Mouse (Mus musculus) kidney, embryonic 16.5 days (tissue): ENCODE data around the gene Bmpr2. TPM values are rescaled to one million over a fixed set of nuclear protein-coding genes. Genes with fewer than 3 reads are reported as not detected.

Source experiments
- ATAC-seq: fragments of 200-750 bp; cut with Nextera tagmentation; 2 replicates; pipeline ENCODE4 v1.8.0; 2017; ENCODE audit warnings: moderate TSS enrichment; ENCODE audit not compliant: low FRiP score, low TSS enrichment
- H3K27ac ChIP-seq: fragments of 300-500 bp; sonication (generic); 2 replicates; pipeline ENCODE4 v1.5.1; 2014; ENCODE audit warnings: low read length
- H3K27me3 ChIP-seq: fragments of 300-500 bp; sonication (generic); 2 replicates; pipeline ENCODE4 v1.6.1; 2014; ENCODE audit warnings: low read length, control low read depth, mixed read lengths; ENCODE audit not compliant: insufficient read depth
- H3K36me3 ChIP-seq: fragments of 300-500 bp; sonication (generic); 2 replicates; pipeline ENCODE4 v1.6.1; 2014; ENCODE audit warnings: low read length, control low read depth, mixed read lengths; ENCODE audit not compliant: insufficient read depth
- H3K4me1 ChIP-seq: fragments of 300-500 bp; sonication (generic); 2 replicates; pipeline ENCODE4 v1.6.1; 2014; ENCODE audit warnings: low read length, control low read depth, mixed read lengths; ENCODE audit not compliant: insufficient read depth
- H3K4me2 ChIP-seq: fragments of 300-500 bp; sonication (generic); replicated peaks from 2 replicates; pipeline ENCODE4 v1.6.1; 2014; ENCODE audit warnings: low read depth, low read length
- H3K4me3 ChIP-seq: fragments of 300-500 bp; sonication (generic); 2 replicates; pipeline ENCODE4 v1.5.1; 2014; ENCODE audit warnings: mild to moderate bottlenecking, low read length
- H3K9ac ChIP-seq: fragments of 300-500 bp; sonication (generic); replicated peaks from 2 replicates; pipeline ENCODE4 v1.6.1; 2014; ENCODE audit warnings: low read length
- H3K9me3 ChIP-seq: fragments of 300-500 bp; sonication (generic); 2 replicates; pipeline ENCODE4 v1.6.1; 2016; ENCODE audit warnings: low read length, control low read depth
- WGBS: fragments of 180-500 bp; shearing (Covaris S2); extraction: QIAGEN DNeasy Blood & Tissue Kit; methylation state at CpG from one replicate; pipeline ENCODE4 v1.1.7; 2014; 5-methylcytosine and 5-hydroxymethylcytosine counted together
- polyA plus RNA-seq: library from polyadenylated mRNA; unstranded; fragments of >200 nt; fragmentation: Nextera tagmentation; extraction: Ambion mirVana; gene quantifications from 2 replicates; pipeline ENCODE4 v1.2.1, GENCODE M21; 2015

The Bmpr2 gene
- polyA plus RNA-seq, 1 experiment from 2014 or later = 6.5 TPM

- Histone ChIP-seq H3K9ac (no peak overlapping the region), H3K9me3 (no peaks in the 10 kb centered on the region), H3K4me3 (no peak overlapping the region), H3K27me3 (no peaks in the 10 kb centered on the region), H3K4me1 (peaks cover 9% of the 10 kb centered on the region; the same call in 1 of the 2 replicates), H3K4me2 (no peak overlapping the region), H3K27ac (0 out of 2 replicates have a peak overlapping the region, but pooled peaks have one; percentile 3), H3K36me3 (no peaks in the 10 kb centered on the region)
- ATAC-seq = no peak
- 80% methylated on average over 2 of the region's 2 CpGs for WGBS
These were observed 142.7 kb downstream of the Bmpr2 start for GRCm38 (mm10) chr1:59905916-59906315.

GRCm38 (mm10) chr1:59906819-59907521, 143.8 kb downstream of the Bmpr2 start:
- 79% methylated on average over 13 of the region's 13 CpGs for WGBS
- Histone ChIP-seq H3K36me3 (no peaks in the 10 kb centered on the region), H3K4me3 (no peak overlapping the region), H3K9me3 (no peaks in the 10 kb centered on the region), H3K4me1 (peaks cover 9% of the 10 kb centered on the region; the same call in 1 of the 2 replicates), H3K27me3 (no peaks in the 10 kb centered on the region), H3K9ac (no peak overlapping the region), H3K4me2 (no peak overlapping the region), H3K27ac (peak overlapping the region; percentile 7; the same call in 1 of the 2 replicates)
- no peak for ATAC-seq

GRCm38 (mm10) chr1:59907700-59908099, 144.5 kb downstream of the Bmpr2 start:
- Histone ChIP-seq H3K9ac (no peak overlapping the region), H3K4me3 (no peak overlapping the region), H3K27me3 (no peaks in the 10 kb centered on the region), H3K9me3 (no peaks in the 10 kb centered on the region), H3K4me2 (no peak overlapping the region), H3K4me1 (peaks cover 9% of the 10 kb centered on the region; the same call in 1 of the 2 replicates), H3K27ac (peak overlapping the region; percentile 7; the same call in 1 of the 2 replicates), H3K36me3 (no peaks in the 10 kb centered on the region)
- 21% methylated on average over 2 of the region's 2 CpGs for WGBS
- ATAC-seq = no peak

GRCm38 (mm10) chr1:59910941-59911340, 147.7 kb downstream of the Bmpr2 start:
- Histone ChIP-seq H3K36me3 (no peaks in the 10 kb centered on the region), H3K27me3 (no peaks in the 10 kb centered on the region), H3K4me1 (peaks cover 25% of the 10 kb centered on the region), H3K4me2 (no peak overlapping the region), H3K9me3 (no peaks in the 10 kb centered on the region), H3K4me3 (no peak overlapping the region), H3K9ac (no peak overlapping the region), H3K27ac (no peak overlapping the region)
- no peak for ATAC-seq
- 88% methylated on average over 1 of the region's 1 CpGs for WGBS

- Histone ChIP-seq H3K36me3 (no peaks in the 10 kb centered on the region), H3K27me3 (no peaks in the 10 kb centered on the region), H3K4me1 (peaks cover 22% of the 10 kb centered on the region), H3K4me3 (peak within 1 kb of the TSS; percentile 97), H3K27ac (peak within 1 kb of the TSS; percentile 94), H3K9me3 (no peaks in the 10 kb centered on the region), H3K9ac (peak within 1 kb of the TSS; percentile 97), H3K4me2 (peak within 1 kb of the TSS; percentile 67)
- under 1% methylated on average over 57 of the region's 72 CpGs for WGBS
- ATAC-seq = peak; percentile 97
These were observed 149.4 kb downstream of the Bmpr2 start, which contains the start of gene Fam117b for GRCm38 (mm10) chr1:59912413-59913157. Fam117b (plus strand) TSS chr1:59913006.

- Histone ChIP-seq H3K9me3 (no peaks in the 10 kb centered on the region), H3K27ac (peak overlapping the region; percentile 94), H3K4me2 (peak overlapping the region; percentile 58), H3K9ac (peak overlapping the region; percentile 97), H3K27me3 (no peaks in the 10 kb centered on the region), H3K4me1 (peaks cover 22% of the 10 kb centered on the region), H3K4me3 (peak overlapping the region; percentile 97), H3K36me3 (no peaks in the 10 kb centered on the region)
- ATAC-seq = peak; percentile 75
- 0% methylated on average over 56 of the region's 98 CpGs for WGBS
These were observed 150.1 kb downstream of the Bmpr2 start for GRCm38 (mm10) chr1:59913195-59913868.

- WGBS = 4% methylated on average over 12 of the region's 12 CpGs
- Histone ChIP-seq H3K27me3 (no peaks in the 10 kb centered on the region), H3K9ac (peak overlapping the region; percentile 97), H3K9me3 (no peaks in the 10 kb centered on the region), H3K4me2 (peak overlapping the region; percentile 58), H3K4me3 (peak overlapping the region; percentile 97), H3K4me1 (peaks cover 22% of the 10 kb centered on the region), H3K36me3 (no peaks in the 10 kb centered on the region), H3K27ac (peak overlapping the region; percentile 94)
- no peak for ATAC-seq
These were observed 150.6 kb downstream of the Bmpr2 start for GRCm38 (mm10) chr1:59913869-59914225.

- Histone ChIP-seq H3K4me2 (peak overlapping the region; percentile 58), H3K9me3 (no peaks in the 10 kb centered on the region), H3K4me3 (peak overlapping the region; percentile 97), H3K4me1 (peaks cover 22% of the 10 kb centered on the region), H3K27ac (no peak overlapping the region), H3K36me3 (no peaks in the 10 kb centered on the region), H3K9ac (0 out of 2 replicates have a peak overlapping the region, but pooled peaks have one; percentile 97), H3K27me3 (no peaks in the 10 kb centered on the region)
- WGBS = 42% methylated on average over 3 of the region's 3 CpGs
- no peak for ATAC-seq
These were observed 151.6 kb downstream of the Bmpr2 start for GRCm38 (mm10) chr1:59914799-59915198.

- Histone ChIP-seq H3K27me3 (no peaks in the 10 kb centered on the region), H3K4me2 (peak overlapping the region; percentile 58), H3K36me3 (no peaks in the 10 kb centered on the region), H3K9ac (no peak overlapping the region), H3K4me1 (peaks cover 22% of the 10 kb centered on the region), H3K9me3 (no peaks in the 10 kb centered on the region), H3K4me3 (no peak overlapping the region), H3K27ac (no peak overlapping the region)
- ATAC-seq = no peak
- 69% methylated on average over 10 of the region's 10 CpGs for WGBS
These were observed 152.8 kb downstream of the Bmpr2 start for GRCm38 (mm10) chr1:59915843-59916610.
